Mouse (Mus musculus): ENCODE data around the gene Galnt3. TPM values are rescaled to one million over a fixed set of nuclear protein-coding genes. Genes with fewer than 3 reads are reported as not detected.

Gene Galnt3
- polyA plus RNA-seq, 1 experiment from 2014 or later = 0.31 TPM

- ATAC-seq (no peak), DNase-seq (no peak)
- H3K4me3 ChIP-seq (ENCODE audit: low read depth, low read length) = no peak overlapping the region
- H3K27me3 ChIP-seq (ENCODE audit: insufficient read depth, low read length) = no peaks in the 10 kb centered on the region
- H3K27ac ChIP-seq (ENCODE audit: low read depth) = no peak overlapping the region
- TF ChIP-seq CTCF (IDR thresholded peaks at IDR 0.05; ENCODE audit: low read depth) (no peak), EP300 (IDR thresholded peaks at IDR 0.05; ENCODE audit: low read depth) (no peak)
- H3K9me3 ChIP-seq (ENCODE audit: low read length) = no peaks in the 10 kb centered on the region
- H3K36me3 ChIP-seq (replicated peaks; ENCODE audit: insufficient read depth, low read length) = no peaks in the 10 kb centered on the region
- no peak overlapping the region for H3K9ac ChIP-seq (replicated peaks)
- 60% methylated on average over 2 of the region's 2 CpGs for WGBS (ENCODE audit: insufficient replicate concordance)
- no peaks in the 10 kb centered on the region for H3K4me1 ChIP-seq (ENCODE audit: insufficient read depth)
- H3K4me2 ChIP-seq (ENCODE audit: low read depth, low read length) = no peak overlapping the region
Measured at GRCm38 (mm10) chr2:66142268-66142667, 17.5 kb upstream of the Galnt3 start.

GRCm38 (mm10) chr2:66140246-66140645 lies 15.5 kb upstream of the Galnt3 start:
- 70% methylated on average over 4 of the region's 4 CpGs for WGBS (ENCODE audit: insufficient replicate concordance)
- no peaks in the 10 kb centered on the region for H3K27me3 ChIP-seq (ENCODE audit: insufficient read depth, low read length)

GRCm38 (mm10) chr2:66131862-66132544 lies 7.2 kb upstream of the Galnt3 start:
- ATAC-seq = no peak
- H3K9ac ChIP-seq (replicated peaks) = no peak overlapping the region
- 48% methylated on average over 8 of the region's 8 CpGs for whole genome bisulfite sequencing (ENCODE audit: insufficient replicate concordance)
- H3K36me3 ChIP-seq (replicated peaks; ENCODE audit: insufficient read depth, low read length) = no peaks in the 10 kb centered on the region
- no peaks in the 10 kb centered on the region for H3K27me3 ChIP-seq (ENCODE audit: insufficient read depth, low read length)
- no peaks in the 10 kb centered on the region for H3K4me1 ChIP-seq (ENCODE audit: insufficient read depth)
- H3K4me2 ChIP-seq (ENCODE audit: low read depth, low read length) = no peak overlapping the region
- no peak overlapping the region for H3K4me3 ChIP-seq (ENCODE audit: low read depth, low read length)
- no peak for TF ChIP-seq CTCF (IDR thresholded peaks at IDR 0.05; ENCODE audit: low read depth)
- no peaks in the 10 kb centered on the region for H3K9me3 ChIP-seq (ENCODE audit: low read length)
- no peak for DNase-seq
- H3K27ac ChIP-seq (ENCODE audit: low read depth) = no peak overlapping the region

More at GRCm38 (mm10) chr2:66140246-66140645, 15.5 kb upstream of the Galnt3 start:
- TF ChIP-seq CTCF (IDR thresholded peaks at IDR 0.05; ENCODE audit: low read depth) (no peak), EP300 (IDR thresholded peaks at IDR 0.05; ENCODE audit: low read depth) (no peak)
- H3K9me3 ChIP-seq (ENCODE audit: low read length) = no peaks in the 10 kb centered on the region
- no peak overlapping the region for H3K4me2 ChIP-seq (ENCODE audit: low read depth, low read length)
- DNase-seq (no peak), ATAC-seq (no peak)
- H3K36me3 ChIP-seq (replicated peaks; ENCODE audit: insufficient read depth, low read length) = no peaks in the 10 kb centered on the region
- no peaks in the 10 kb centered on the region for H3K4me1 ChIP-seq (ENCODE audit: insufficient read depth)
- H3K4me3 ChIP-seq (ENCODE audit: low read depth, low read length) = no peak overlapping the region
- no peak overlapping the region for H3K27ac ChIP-seq (ENCODE audit: low read depth)
- H3K9ac ChIP-seq (replicated peaks) = no peak overlapping the region

GRCm38 (mm10) chr2:66128941-66129340 lies 4.1 kb upstream of the Galnt3 start:
- DNase-seq (no peak), ATAC-seq (no peak)
- H3K36me3 ChIP-seq (replicated peaks; ENCODE audit: insufficient read depth, low read length) = no peaks in the 10 kb centered on the region
- no peak overlapping the region for H3K9ac ChIP-seq (replicated peaks)
- WGBS (ENCODE audit: insufficient replicate concordance) = 83% methylated on average over 2 of the region's 2 CpGs
- TF ChIP-seq EP300 (IDR thresholded peaks at IDR 0.05; ENCODE audit: low read depth) (no peak), CTCF (IDR thresholded peaks at IDR 0.05; ENCODE audit: low read depth) (no peak)
- H3K27ac ChIP-seq (ENCODE audit: low read depth) = no peak overlapping the region
- H3K4me1 ChIP-seq (ENCODE audit: insufficient read depth) = peaks cover 5% of the 10 kb centered on the region; the same call in 1 of the 2 replicates
- no peaks in the 10 kb centered on the region for H3K9me3 ChIP-seq (ENCODE audit: low read length)
- H3K4me2 ChIP-seq (ENCODE audit: low read depth, low read length) = no peak overlapping the region
- peaks cover 18% of the 10 kb centered on the region for H3K27me3 ChIP-seq (ENCODE audit: insufficient read depth, low read length)
- no peak overlapping the region for H3K4me3 ChIP-seq (ENCODE audit: low read depth, low read length)

GRCm38 (mm10) chr2:66127541-66127940 lies 2.7 kb upstream of the Galnt3 start:
- DNase-seq = no peak
- H3K27ac ChIP-seq (ENCODE audit: low read depth) = no peak overlapping the region
- H3K4me2 ChIP-seq (ENCODE audit: low read depth, low read length) = no peak overlapping the region
- no peaks in the 10 kb centered on the region for H3K36me3 ChIP-seq (replicated peaks; ENCODE audit: insufficient read depth, low read length)
- TF ChIP-seq EP300 (IDR thresholded peaks at IDR 0.05; ENCODE audit: low read depth) (no peak), CTCF (IDR thresholded peaks at IDR 0.05; ENCODE audit: low read depth) (no peak)
- H3K4me1 ChIP-seq (ENCODE audit: insufficient read depth) = peaks cover 5% of the 10 kb centered on the region; the same call in 1 of the 2 replicates
- ATAC-seq = no peak
- no peak overlapping the region for H3K4me3 ChIP-seq (ENCODE audit: low read depth, low read length)
- H3K9me3 ChIP-seq (ENCODE audit: low read length) = no peaks in the 10 kb centered on the region
- no peak overlapping the region for H3K9ac ChIP-seq (replicated peaks)
- H3K27me3 ChIP-seq (ENCODE audit: insufficient read depth, low read length) = peaks cover 24% of the 10 kb centered on the region
- 78% methylated on average over 1 of the region's 1 CpGs for WGBS (ENCODE audit: insufficient replicate concordance)

GRCm38 (mm10) chr2:66126936-66127335 lies 2.1 kb upstream of the Galnt3 start:
- no peaks in the 10 kb centered on the region for H3K36me3 ChIP-seq (replicated peaks; ENCODE audit: insufficient read depth, low read length)
- H3K9ac ChIP-seq (replicated peaks) = no peak overlapping the region
- TF ChIP-seq CTCF (IDR thresholded peaks at IDR 0.05; ENCODE audit: low read depth) (no peak), EP300 (IDR thresholded peaks at IDR 0.05; ENCODE audit: low read depth) (no peak)
- peaks cover 5% of the 10 kb centered on the region; the same call in 1 of the 2 replicates for H3K4me1 ChIP-seq (ENCODE audit: insufficient read depth)
- no peak overlapping the region for H3K4me3 ChIP-seq (ENCODE audit: low read depth, low read length)
- H3K9me3 ChIP-seq (ENCODE audit: low read length) = no peaks in the 10 kb centered on the region
- H3K4me2 ChIP-seq (ENCODE audit: low read depth, low read length) = no peak overlapping the region
- 76% methylated on average over 4 of the region's 4 CpGs for WGBS (ENCODE audit: insufficient replicate concordance)
- DNase-seq (no peak), ATAC-seq (no peak)
- H3K27ac ChIP-seq (ENCODE audit: low read depth) = no peak overlapping the region
- H3K27me3 ChIP-seq (ENCODE audit: insufficient read depth, low read length) = peaks cover 28% of the 10 kb centered on the region

Data from liver, postnatal 0 days (tissue).